Mouse (Mus musculus): ENCODE measurements at regions not wholly inside any gene's neighbourhood (a gene's known extent, or its start where the extent isn't known, plus 50 kb on each side); places are given as distances from the start of the nearest gene placed in this dataset.

- no peak for TF ChIP-seq CTCF (conservative IDR thresholded peaks at IDR 0.05; ENCODE audit: insufficient read depth, insufficient read length, low read depth, low read length)
- no peak for TF ChIP-seq POLR2A (IDR thresholded peaks at IDR 0.05; ENCODE audit: low read depth, low read length)
Measured at GRCm38 (mm10) chr1:179873772-179874555, 70.5 kb upstream of the Ahctf1 start.

Data from kidney, adult 2 months (tissue).